8 mouse cellular contexts compared by ENCODE assay signal in the genomic region with DNA sequence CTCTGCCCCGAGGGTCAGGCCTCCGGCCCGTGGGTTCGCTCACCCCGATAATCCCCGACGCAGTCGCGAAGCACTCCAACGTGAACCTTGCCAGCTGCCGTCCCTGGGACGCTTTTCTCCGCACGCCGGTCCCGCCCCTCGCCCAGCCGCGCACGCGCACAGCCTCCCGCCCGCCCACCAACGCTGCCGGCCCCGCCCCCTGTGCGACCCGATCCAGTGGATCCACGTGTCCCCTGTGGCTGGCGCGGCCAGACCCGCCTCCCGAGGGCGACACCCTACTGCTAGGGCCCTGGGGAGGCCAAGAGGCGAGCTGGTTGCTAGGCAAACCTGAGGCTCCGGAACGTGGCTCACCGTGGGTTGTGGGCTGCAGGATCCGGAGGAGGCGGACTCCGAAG. TPM values are rescaled to one million over a fixed set of nuclear protein-coding genes. Genes with fewer than 3 reads are reported as not detected.
DNase-seq lines count a peak whose midpoint lies in the region; ATAC-seq lines count a peak whose summit lies in the region.

A gene (minus strand): TSS at position 144 of the 395 bp plus-strand sequence.

- no peaks in the 10 kb centered on the region for H3K9me3 ChIP-seq in hindbrain, embryonic 12.5 days (replicated peaks)

- peak within 1 kb of the TSS; percentile 52 for H3K27ac ChIP-seq in hindbrain, embryonic 12.5 days

- DNase-seq in Muller cell, postnatal 12 days (ENCODE audit: inconsistent ontology term), result peak; percentile 98
- DNase-seq in cerebellum, adult 9-11 months, result peak; percentile 84
- peak; percentile 84 to 90 for DNase-seq in frontal cortex, postnatal 10 days (ENCODE audit: low spot score in 2 of 2)
- DNase-seq in layer of hippocampus, postnatal 25 days (ENCODE audit: extremely low spot score in 1 of 2, low spot score in 1 of 2), result peak; percentile 91 to 92
- peak; percentile 95 for DNase-seq in lung, postnatal 25 days (ENCODE audit: low spot score)
- peak; percentile 92 for DNase-seq in retina, embryonic 14.5 days (ENCODE audit: low spot score)
- DNase-seq in thymus, postnatal 4 days, result peak; percentile 98

- ATAC-seq in hindbrain, embryonic 12.5 days (ENCODE audit: low FRiP score), result peak; percentile 90

- peak within 1 kb of the TSS; percentile 82 for H3K4me2 ChIP-seq in hindbrain, embryonic 12.5 days (replicated peaks)

- H3K4me1 ChIP-seq in hindbrain, embryonic 12.5 days, result peaks cover 15% of the 10 kb centered on the region

- peak within 1 kb of the TSS; percentile 94 for H3K9ac ChIP-seq in hindbrain, embryonic 12.5 days

- H3K27me3 ChIP-seq in hindbrain, embryonic 12.5 days, result 0 out of 2 replicates have a peak, but pooled peaks cover 6% of the 10 kb centered on the region

- peaks cover 18% of the 10 kb centered on the region for H3K36me3 ChIP-seq in hindbrain, embryonic 12.5 days

- under 1% methylated on average over 41 of the region's 41 CpGs for WGBS in hindbrain, embryonic 12.5 days

- H3K4me3 ChIP-seq in hindbrain, embryonic 12.5 days, result peak within 1 kb of the TSS; percentile 84

RNA-seq across cellular contexts. Expression of the gene that starts here (rescaled TPM):
- polyA plus RNA-seq in hindbrain, embryonic 12.5 days (2016; fragmentation: Nextera tagmentation; extraction: Ambion mirVana), result 63.9 and 64.4 TPM in 2 replicates
- total RNA-seq in layer of hippocampus, postnatal 25 days (2021), result 10 to 100 TPM; 51.0 to 53.2 TPM

Comparison
In these comparisons a context has a peak if more than half of its experiments do, and no peak if none do; other contexts are left out.
1. Peak in every context shown above with its lines: DNase-seq, ATAC-seq, H3K4me3 ChIP-seq and H3K27ac ChIP-seq.